Comparison of ENCODE assay signal across 13 mouse cellular contexts in the genomic region with DNA sequence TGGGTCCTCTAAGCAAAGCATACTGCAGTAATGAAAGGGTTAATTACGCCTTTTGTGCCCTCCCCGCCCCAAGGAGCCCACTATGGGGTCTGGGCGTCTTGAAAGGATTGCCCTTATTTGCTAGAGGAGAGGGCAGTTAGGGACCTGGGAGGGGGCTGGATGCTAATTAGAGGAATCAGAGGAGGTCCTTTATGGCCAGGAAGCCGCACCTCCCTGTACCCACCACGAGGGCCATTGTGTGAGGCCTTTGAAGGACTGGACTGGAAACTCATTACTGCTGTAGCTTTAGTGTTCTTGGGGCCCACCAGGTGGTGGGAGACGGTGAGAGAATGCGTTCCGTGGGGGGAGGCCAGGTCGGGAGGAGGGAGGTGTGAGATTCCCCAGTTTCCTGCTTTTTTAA. TPM values are rescaled to one million over a fixed set of nuclear protein-coding genes. Genes with fewer than 3 reads are reported as not detected.
DNase-seq lines count a peak whose midpoint lies in the region; ATAC-seq and TF ChIP-seq lines count a peak whose summit lies in the region.
"Had no signal": no experiment of that assay in that cellular context is flagged by ENCODE, and none has a peak within 500 bp of the region (broad histone marks: within the 10 kb centered on the region; RNA-seq: fewer than 3 reads in every experiment).

No protein-coding gene starts in this region.

- H3K27me3 ChIP-seq in lung, embryonic 14.5 days (ENCODE audit: insufficient read depth, low read length): peaks cover 11% of the 10 kb centered on the region
- H3K27me3 ChIP-seq in embryonic facial prominence, embryonic 11.5 days (ENCODE audit: control insufficient read depth, insufficient read depth, low read length): peaks cover 14% of the 10 kb centered on the region
- no peaks in the 10 kb centered on the region; the same call in 1 of the 2 replicates for H3K27me3 ChIP-seq in limb, embryonic 11.5 days (ENCODE audit: control insufficient read depth, insufficient read depth, low read length)
- H3K27me3 ChIP-seq in neural tube, embryonic 14.5 days (ENCODE audit: control insufficient read depth, insufficient read depth, low read length): no peaks in the 10 kb centered on the region
- peaks cover 80% of the 10 kb centered on the region for H3K27me3 ChIP-seq in liver, postnatal 0 days (ENCODE audit: insufficient read depth, low read length)

- no peaks in the 10 kb centered on the region for H3K9me3 ChIP-seq in lung, embryonic 14.5 days (ENCODE audit: low read depth, low read length)
- H3K9me3 ChIP-seq in embryonic facial prominence, embryonic 11.5 days (replicated peaks; ENCODE audit: control insufficient read depth, low read length): no peaks in the 10 kb centered on the region
- H3K9me3 ChIP-seq in limb, embryonic 11.5 days (ENCODE audit: control insufficient read depth, low read length): no peaks in the 10 kb centered on the region
- no peaks in the 10 kb centered on the region for H3K9me3 ChIP-seq in neural tube, embryonic 14.5 days (ENCODE audit: control insufficient read depth, low read length)
- no peaks in the 10 kb centered on the region for H3K9me3 ChIP-seq in liver, postnatal 0 days (ENCODE audit: low read length)

- ATAC-seq in lung, embryonic 14.5 days (ENCODE audit: insufficient read depth): no peak
- peak; percentile 49; the same call in 1 of the 2 replicates for ATAC-seq in embryonic facial prominence, embryonic 11.5 days (replicated peaks; ENCODE audit: insufficient number of reproducible peaks, low FRiP score, low TSS enrichment, low read depth)
- ATAC-seq in limb, embryonic 11.5 days (ENCODE audit: insufficient number of reproducible peaks, low FRiP score, low TSS enrichment, low read depth): no peak
- ATAC-seq in neural tube, embryonic 14.5 days (ENCODE audit: low read depth): no peak
- ATAC-seq in liver, postnatal 0 days: no peak

- H3K4me1 ChIP-seq in lung, embryonic 14.5 days (ENCODE audit: insufficient read depth): peaks cover 4% of the 10 kb centered on the region; the same call in 1 of the 2 replicates
- peaks cover 4% of the 10 kb centered on the region for H3K4me1 ChIP-seq in lung, adult 2 months (ENCODE audit: control insufficient read depth, insufficient read depth, low read length)
- peaks cover 3% of the 10 kb centered on the region; the same call in 1 of the 2 replicates for H3K4me1 ChIP-seq in embryonic facial prominence, embryonic 11.5 days (ENCODE audit: control insufficient read depth, insufficient read depth, low read length)
- H3K4me1 ChIP-seq in limb, embryonic 11.5 days (ENCODE audit: control insufficient read depth, insufficient read depth, low read length): peaks cover 58% of the 10 kb centered on the region
- H3K4me1 ChIP-seq in neural tube, embryonic 14.5 days (ENCODE audit: control insufficient read depth, insufficient read depth, low read length): peaks cover 70% of the 10 kb centered on the region
- H3K4me1 ChIP-seq in liver, postnatal 0 days (ENCODE audit: insufficient read depth): no peaks in the 10 kb centered on the region

- no peak for TF ChIP-seq POLR2A in lung, adult 2 months (IDR thresholded peaks at IDR 0.05; ENCODE audit: borderline replicate concordance, extremely low read depth, low read depth, low read length)

- no peak overlapping the region; the same call in 1 of the 2 replicates for H3K9ac ChIP-seq in lung, embryonic 14.5 days
- no peak overlapping the region for H3K9ac ChIP-seq in embryonic facial prominence, embryonic 11.5 days (replicated peaks; ENCODE audit: low read length)
- H3K9ac ChIP-seq in limb, embryonic 11.5 days (ENCODE audit: low read length): peak overlapping the region; percentile 24; the same call in 1 of the 2 replicates
- H3K9ac ChIP-seq in neural tube, embryonic 14.5 days (replicated peaks; ENCODE audit: low read depth, low read length): no peak overlapping the region
- H3K9ac ChIP-seq in liver, postnatal 0 days (replicated peaks): no peak overlapping the region
- H3K9ac ChIP-seq: liver, embryonic 14.5 days had no signal

- TF ChIP-seq EP300 in liver, postnatal 0 days (IDR thresholded peaks at IDR 0.05; ENCODE audit: low read depth): no peak

- 0 out of 2 replicates have a peak overlapping the region, but pooled peaks have one; percentile 86 for H3K27ac ChIP-seq in lung, embryonic 14.5 days (ENCODE audit: low read depth)
- H3K27ac ChIP-seq in embryonic facial prominence, embryonic 11.5 days (replicated peaks; ENCODE audit: low read depth, low read length): no peak overlapping the region
- no peak overlapping the region for H3K27ac ChIP-seq in limb, embryonic 11.5 days (replicated peaks; ENCODE audit: low read depth, low read length)
- no peak overlapping the region for H3K27ac ChIP-seq in neural tube, embryonic 14.5 days (ENCODE audit: low read depth, low read length)
- no peak overlapping the region for H3K27ac ChIP-seq in liver, postnatal 0 days (ENCODE audit: low read depth)
- H3K27ac ChIP-seq: kidney, postnatal 0 days; liver, embryonic 14.5 days had no signal

- H3K36me3 ChIP-seq in lung, embryonic 14.5 days (ENCODE audit: insufficient read depth): no peaks in the 10 kb centered on the region
- H3K36me3 ChIP-seq in embryonic facial prominence, embryonic 11.5 days (replicated peaks; ENCODE audit: control insufficient read depth, insufficient read depth, low read depth, low read length): no peaks in the 10 kb centered on the region
- H3K36me3 ChIP-seq in limb, embryonic 11.5 days (ENCODE audit: control insufficient read depth, insufficient read depth, low read length): no peaks in the 10 kb centered on the region
- no peaks in the 10 kb centered on the region for H3K36me3 ChIP-seq in neural tube, embryonic 14.5 days (ENCODE audit: control insufficient read depth, insufficient read depth, low read length)
- H3K36me3 ChIP-seq in liver, postnatal 0 days (replicated peaks; ENCODE audit: insufficient read depth, low read length): no peaks in the 10 kb centered on the region

- H3K4me3 ChIP-seq in lung, embryonic 14.5 days (ENCODE audit: low read depth, low read length): no peak overlapping the region
- no peak overlapping the region for H3K4me3 ChIP-seq in lung, adult 2 months (replicated peaks; ENCODE audit: extremely low read depth, low read depth, low read length)
- no peak overlapping the region for H3K4me3 ChIP-seq in embryonic facial prominence, embryonic 11.5 days (ENCODE audit: low read depth, low read length)
- H3K4me3 ChIP-seq in limb, embryonic 11.5 days (ENCODE audit: low read depth, low read length): no peak overlapping the region
- H3K4me3 ChIP-seq in neural tube, embryonic 14.5 days (ENCODE audit: low read depth, low read length): no peak overlapping the region
- no peak overlapping the region for H3K4me3 ChIP-seq in liver, postnatal 0 days (ENCODE audit: low read depth, low read length)

- 13% methylated on average over 9 of the region's 9 CpGs for WGBS in lung, embryonic 14.5 days
- WGBS in lung, adult 2 months: 39% methylated on average over 9 of the region's 9 CpGs
- WGBS in embryonic facial prominence, embryonic 11.5 days: 8% methylated on average over 9 of the region's 9 CpGs
- WGBS in limb, embryonic 11.5 days: 1% methylated on average over 9 of the region's 9 CpGs
- 4% methylated on average over 9 of the region's 9 CpGs for WGBS in neural tube, embryonic 14.5 days
- 27% methylated on average over 9 of the region's 9 CpGs for WGBS in liver, postnatal 0 days (ENCODE audit: insufficient replicate concordance)

- H3K4me2 ChIP-seq in lung, embryonic 14.5 days: no peak overlapping the region
- H3K4me2 ChIP-seq in embryonic facial prominence, embryonic 11.5 days (ENCODE audit: low read depth, low read length): no peak overlapping the region
- H3K4me2 ChIP-seq in limb, embryonic 11.5 days (ENCODE audit: low read depth, severe bottlenecking): peak overlapping the region; percentile 19; the same call in 1 of the 2 replicates
- H3K4me2 ChIP-seq in neural tube, embryonic 14.5 days (ENCODE audit: low read depth, low read length): peak overlapping the region; percentile 9; the same call in 1 of the 2 replicates
- no peak overlapping the region for H3K4me2 ChIP-seq in liver, postnatal 0 days (ENCODE audit: low read depth, low read length)

- DNase-seq in lung, embryonic 14.5 days: no peak
- no peak for DNase-seq in lung, adult 2 months
- DNase-seq in embryonic facial prominence, embryonic 11.5 days (ENCODE audit: low spot score): peak; percentile 46
- DNase-seq in limb, embryonic 11.5 days (ENCODE audit: low spot score): peak; percentile 67
- DNase-seq in liver, postnatal 0 days: no peak
- DNase-seq in kidney, postnatal 14 days: no peak
- no peak for DNase-seq in adipocyte (ENCODE audit: low spot score)
- DNase-seq: cerebellum, postnatal 36 days; thymus, postnatal 25 days had no signal

- TF ChIP-seq CTCF in lung, embryonic 14.5 days (IDR thresholded peaks at IDR 0.05; ENCODE audit: low read depth): no peak
- no peak for TF ChIP-seq CTCF in lung, adult 2 months (IDR thresholded peaks at IDR 0.05; ENCODE audit: insufficient read depth, low read length)
- TF ChIP-seq CTCF in liver, postnatal 0 days (IDR thresholded peaks at IDR 0.05; ENCODE audit: low read depth): no peak

RNA-seq across cellular contexts. Expression of a gene that starts 6.4 kb away (rescaled TPM):
- 0.78 and 1.0 TPM in 2 replicates for polyA plus RNA-seq in lung, embryonic 14.5 days (2014; fragmentation: Nextera tagmentation; extraction: Ambion mirVana)
- not detected in 2 replicates for polyA plus RNA-seq in lung, adult 2 months (2012; rRNA removed)
- polyA plus RNA-seq in embryonic facial prominence, embryonic 11.5 days (2014; fragmentation: Nextera tagmentation; extraction: Ambion mirVana): 0.65 and 0.99 TPM in 2 replicates
- polyA plus RNA-seq in limb, embryonic 11.5 days (2014; fragmentation: Nextera tagmentation; extraction: Ambion mirVana): 0.87 and 1.1 TPM in 2 replicates
- 3.6 and 3.8 TPM in 2 replicates for polyA plus RNA-seq in neural tube, embryonic 14.5 days (2014; fragmentation: Nextera tagmentation; extraction: Ambion mirVana)
- not detected in 2 replicates for polyA plus RNA-seq in liver, postnatal 0 days (2015; fragmentation: Nextera tagmentation; extraction: Ambion mirVana)
- polyA plus RNA-seq: liver, embryonic 14.5 days had no signal

RNA-seq across cellular contexts. Expression of a gene that starts 6.4 kb away (rescaled TPM):
- polyA plus RNA-seq in lung, embryonic 14.5 days (2014; fragmentation: Nextera tagmentation; extraction: Ambion mirVana): 1.9 and 3.1 TPM in 2 replicates
- not detected in 2 replicates for polyA plus RNA-seq in lung, adult 2 months (2012; rRNA removed)
- 1.1 and 3.4 TPM in 2 replicates for polyA plus RNA-seq in embryonic facial prominence, embryonic 11.5 days (2014; fragmentation: Nextera tagmentation; extraction: Ambion mirVana)
- 1.2 and 1.5 TPM in 2 replicates for polyA plus RNA-seq in limb, embryonic 11.5 days (2014; fragmentation: Nextera tagmentation; extraction: Ambion mirVana)
- 21.0 and 25.3 TPM in 2 replicates for polyA plus RNA-seq in neural tube, embryonic 14.5 days (2014; fragmentation: Nextera tagmentation; extraction: Ambion mirVana)
- not detected in 2 replicates for polyA plus RNA-seq in liver, postnatal 0 days (2015; fragmentation: Nextera tagmentation; extraction: Ambion mirVana)
- polyA plus RNA-seq: liver, embryonic 14.5 days had no signal

RNA-seq across cellular contexts. Expression of a gene that starts 31.9 kb away (rescaled TPM):
- polyA plus RNA-seq in lung, embryonic 14.5 days (2014; fragmentation: Nextera tagmentation; extraction: Ambion mirVana): not detected in 2 replicates
- not detected in 2 replicates for polyA plus RNA-seq in lung, adult 2 months (2012; rRNA removed)
- not detected in 2 replicates for polyA plus RNA-seq in embryonic facial prominence, embryonic 11.5 days (2014; fragmentation: Nextera tagmentation; extraction: Ambion mirVana)
- polyA plus RNA-seq in limb, embryonic 11.5 days (2014; fragmentation: Nextera tagmentation; extraction: Ambion mirVana): not detected in 2 replicates
- polyA plus RNA-seq in neural tube, embryonic 14.5 days (2014; fragmentation: Nextera tagmentation; extraction: Ambion mirVana): 0.74 and 0.76 TPM in 2 replicates
- not detected in 2 replicates for polyA plus RNA-seq in liver, postnatal 0 days (2015; fragmentation: Nextera tagmentation; extraction: Ambion mirVana)
- polyA plus RNA-seq: gonadal fat pad, adult 2 months; kidney, postnatal 0 days; liver, embryonic 14.5 days had no signal

RNA-seq across cellular contexts. Expression of a gene that starts 58.2 kb away (rescaled TPM):
- polyA plus RNA-seq in lung, embryonic 14.5 days (2014; fragmentation: Nextera tagmentation; extraction: Ambion mirVana): 7.3 and 8.0 TPM in 2 replicates
- 32.8 and 34.0 TPM in 2 replicates for polyA plus RNA-seq in lung, adult 2 months (2012; rRNA removed)
- polyA plus RNA-seq in embryonic facial prominence, embryonic 11.5 days (2014; fragmentation: Nextera tagmentation; extraction: Ambion mirVana): 1.6 and 2.3 TPM in 2 replicates
- 3.7 and 3.9 TPM in 2 replicates for polyA plus RNA-seq in limb, embryonic 11.5 days (2014; fragmentation: Nextera tagmentation; extraction: Ambion mirVana)
- 0.36 and 0.42 TPM in 2 replicates for polyA plus RNA-seq in neural tube, embryonic 14.5 days (2014; fragmentation: Nextera tagmentation; extraction: Ambion mirVana)
- polyA plus RNA-seq in liver, postnatal 0 days (2015; fragmentation: Nextera tagmentation; extraction: Ambion mirVana): 3.5 and 4.5 TPM in 2 replicates

Comparison
In these comparisons a context has a peak if more than half of its experiments do, and no peak if none do; other contexts are left out.
1. DNase-seq: peak in embryonic facial prominence, embryonic 11.5 days (single experiment) and limb, embryonic 11.5 days (single experiment); none in lung, embryonic 14.5 days (single experiment), lung, adult 2 months (single experiment), liver, postnatal 0 days (single experiment), kidney, postnatal 14 days (single experiment) and adipocyte (single experiment).
2. H3K4me2 ChIP-seq: peak in limb, embryonic 11.5 days (single experiment) and neural tube, embryonic 14.5 days (single experiment); none in lung, embryonic 14.5 days (single experiment), embryonic facial prominence, embryonic 11.5 days (single experiment) and liver, postnatal 0 days (single experiment).